Mouse (Mus musculus) midbrain, embryonic 16.5 days (tissue): ENCODE measurements around the gene Srgap1. TPM values are rescaled to one million over a fixed set of nuclear protein-coding genes. Genes with fewer than 3 reads are reported as not detected.

Experiments
- ATAC-seq: fragments of 200-750 bp; cut with Nextera tagmentation; 2 replicates; pipeline ENCODE4 v1.8.0; 2017; ENCODE audit warnings: moderate TSS enrichment
- H3K27ac ChIP-seq: fragments of 300-500 bp; sonication (generic); 2 replicates; pipeline ENCODE4 v1.5.1; 2014; ENCODE audit warnings: mild to moderate bottlenecking, low read length, mixed read lengths
- H3K27me3 ChIP-seq: fragments of 300-500 bp; sonication (generic); 2 replicates; pipeline ENCODE4 v1.6.1; 2014; ENCODE audit warnings: low read depth, low read length, mixed read lengths; ENCODE audit not compliant: control insufficient read depth, insufficient read depth
- H3K36me3 ChIP-seq: fragments of 300-500 bp; sonication (generic); 2 replicates; pipeline ENCODE4 v1.6.1; 2014; ENCODE audit warnings: mild to moderate bottlenecking, low read length, moderate library complexity, mixed read lengths; ENCODE audit not compliant: control insufficient read depth, insufficient read depth
- H3K4me1 ChIP-seq: fragments of 300-500 bp; sonication (generic); 2 replicates; pipeline ENCODE4 v1.6.1; 2014; ENCODE audit warnings: mild to moderate bottlenecking, low read length, mixed read lengths; ENCODE audit not compliant: control insufficient read depth, insufficient read depth
- H3K4me2 ChIP-seq: fragments of 300-500 bp; sonication (generic); 2 replicates; pipeline ENCODE4 v1.6.1; 2014; ENCODE audit warnings: mild to moderate bottlenecking, low read length, mixed read lengths
- H3K4me3 ChIP-seq: fragments of 300-500 bp; sonication (generic); 2 replicates; pipeline ENCODE4 v1.5.1; 2014; ENCODE audit warnings: low read depth, mild to moderate bottlenecking, low read length, moderate library complexity, mixed read lengths
- H3K9ac ChIP-seq: fragments of 300-500 bp; sonication (generic); 2 replicates; pipeline ENCODE4 v1.6.1; 2014; ENCODE audit warnings: low read depth, low read length, mixed read lengths
- H3K9me3 ChIP-seq: fragments of 300-500 bp; sonication (generic); replicated peaks from 2 replicates; pipeline ENCODE4 v1.6.1; 2014; ENCODE audit warnings: mild to moderate bottlenecking, low read length, mixed read lengths; ENCODE audit not compliant: control insufficient read depth, poor library complexity, severe bottlenecking
- WGBS: fragments of 180-500 bp; shearing (Covaris S2); extraction: QIAGEN DNeasy Blood & Tissue Kit; methylation state at CpG from one replicate; pipeline ENCODE4 v1.1.7; 2014; 5-methylcytosine and 5-hydroxymethylcytosine counted together
- polyA plus RNA-seq: library from polyadenylated mRNA; unstranded; fragments of >200 nt; fragmentation: Nextera tagmentation; extraction: Ambion mirVana; gene quantifications from 2 replicates; pipeline ENCODE4 v1.2.1, GENCODE M21; 2015

The Srgap1 gene
- polyA plus RNA-seq, 1 experiment from 2014 or later: 34.4 TPM

DNA sequence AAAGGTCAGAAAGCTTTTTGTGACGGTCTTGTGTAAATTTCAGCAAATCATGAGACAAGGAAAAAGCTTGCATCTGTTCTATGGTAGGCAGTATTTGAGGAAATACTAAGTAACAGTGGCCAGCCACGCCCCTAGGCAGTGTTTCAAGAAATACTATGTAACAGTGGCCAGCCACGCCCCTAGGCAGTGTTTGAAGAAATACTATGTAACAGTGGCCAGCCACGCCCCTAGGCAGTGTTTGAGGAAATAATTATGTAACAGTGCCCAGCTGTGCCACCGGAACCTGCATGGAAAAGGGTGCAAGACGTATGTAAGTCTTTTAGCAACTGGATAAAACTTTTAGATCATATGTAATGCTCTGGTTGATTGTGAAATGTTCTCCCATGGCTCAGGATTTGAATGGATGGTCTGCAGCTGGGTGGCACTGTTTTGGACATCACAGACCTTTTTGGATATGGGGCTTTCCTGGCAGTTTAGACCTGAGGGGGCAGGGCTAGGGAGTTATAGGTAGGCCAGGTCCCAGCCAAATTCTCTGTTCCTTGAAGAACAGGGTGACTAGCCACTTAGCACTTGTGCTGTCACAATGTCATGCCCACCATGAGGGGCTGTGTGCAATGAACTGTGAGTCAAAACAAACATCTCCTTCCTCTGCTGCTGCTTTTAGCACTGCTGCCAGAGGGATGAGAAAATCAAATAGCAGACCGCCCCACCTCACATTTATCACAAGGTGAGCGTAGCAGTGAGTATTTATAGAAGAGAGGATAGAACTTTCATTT is 250.9 kb downstream of the Srgap1 start:
- Histone ChIP-seq H3K9me3 (no peaks in the 10 kb centered on the region), H3K4me2 (no peak overlapping the region), H3K9ac (no peak overlapping the region), H3K4me1 (no peaks in the 10 kb centered on the region), H3K27me3 (no peaks in the 10 kb centered on the region), H3K36me3 (peaks cover 24% of the 10 kb centered on the region), H3K4me3 (no peak overlapping the region), H3K27ac (no peak overlapping the region)
- no peak for ATAC-seq
- WGBS: 79% methylated on average over 8 of the region's 8 CpGs

DNA sequence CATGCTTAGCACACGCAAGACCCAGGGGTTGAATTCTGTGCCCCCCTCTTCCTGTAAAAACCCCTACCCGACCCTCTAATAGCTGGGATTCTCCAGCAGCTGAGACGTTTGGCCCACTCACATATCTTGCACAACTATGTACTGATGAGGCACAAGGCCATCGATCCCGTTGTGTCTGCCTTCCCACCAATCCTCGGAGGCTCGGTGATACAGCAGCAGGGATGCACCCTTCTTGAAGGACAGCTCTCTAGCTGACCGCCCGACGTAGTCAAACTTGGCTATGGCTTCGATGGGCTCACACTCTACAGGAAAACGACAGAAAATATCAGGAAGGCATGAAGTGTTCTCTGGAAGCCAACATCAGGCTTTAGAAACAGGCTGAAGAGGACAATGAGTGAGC is 252.6 kb downstream of the Srgap1 start:
- Histone ChIP-seq H3K9me3 (no peaks in the 10 kb centered on the region), H3K27ac (no peak overlapping the region), H3K4me2 (no peak overlapping the region), H3K4me3 (no peak overlapping the region), H3K27me3 (no peaks in the 10 kb centered on the region), H3K4me1 (peaks cover 8% of the 10 kb centered on the region), H3K36me3 (peaks cover 16% of the 10 kb centered on the region), H3K9ac (no peak overlapping the region)
- 96% methylated on average over 12 of the region's 12 CpGs for WGBS
- ATAC-seq: no peak

DNA sequence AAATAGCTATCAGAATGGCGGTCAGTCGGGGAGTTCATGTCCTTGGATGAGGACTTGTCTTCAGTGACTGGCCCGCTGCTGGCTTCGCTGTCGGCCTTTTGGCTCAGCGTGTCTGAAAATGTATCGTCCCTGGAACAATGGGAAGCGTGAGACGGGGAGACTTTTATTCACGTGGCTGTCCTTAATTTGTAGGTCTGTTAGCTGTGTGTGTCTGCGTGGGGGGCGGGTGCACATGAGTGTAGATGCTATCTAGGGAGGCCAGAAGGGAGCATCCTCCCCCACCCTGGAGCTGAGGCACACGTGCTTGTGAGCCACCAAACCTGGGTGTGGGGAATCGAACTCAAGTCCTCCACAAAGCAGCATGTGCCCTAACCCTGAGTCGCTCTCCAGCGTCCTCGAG is 254.5 kb downstream of the Srgap1 start:
- ATAC-seq: no peak
- H3K9ac ChIP-seq: no peak overlapping the region
- 89% methylated on average over 17 of the region's 17 CpGs for WGBS
- no peak overlapping the region for H3K27ac ChIP-seq
- peaks cover 8% of the 10 kb centered on the region for H3K4me1 ChIP-seq
- H3K9me3 ChIP-seq: no peaks in the 10 kb centered on the region
- H3K4me3 ChIP-seq: no peak overlapping the region
- no peaks in the 10 kb centered on the region for H3K27me3 ChIP-seq
- H3K36me3 ChIP-seq: peaks cover 17% of the 10 kb centered on the region
- H3K4me2 ChIP-seq: no peak overlapping the region

DNA sequence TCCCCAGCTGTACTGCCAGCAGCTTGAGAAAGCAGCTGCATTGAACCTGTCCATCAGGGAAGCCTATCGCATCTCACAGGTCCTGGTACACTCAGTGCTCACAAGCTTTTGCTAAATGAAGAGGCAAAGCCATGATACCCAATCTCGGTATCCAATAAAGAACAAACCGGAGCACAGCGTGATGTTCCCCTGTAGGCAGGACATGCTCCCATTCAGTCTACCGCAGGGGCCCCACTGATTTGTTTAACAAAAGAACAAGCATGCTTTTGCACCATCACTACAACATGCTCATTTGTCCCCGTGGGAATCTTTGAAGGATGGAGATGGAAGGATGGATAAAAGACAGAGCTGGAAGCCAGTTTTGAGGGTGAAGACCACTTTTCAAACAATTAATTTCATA is 257.0 kb downstream of the Srgap1 start:
- peaks cover 8% of the 10 kb centered on the region for H3K4me1 ChIP-seq
- H3K27ac ChIP-seq: no peak overlapping the region
- no peak overlapping the region for H3K9ac ChIP-seq
- H3K36me3 ChIP-seq: peaks cover 17% of the 10 kb centered on the region
- ATAC-seq: no peak
- H3K27me3 ChIP-seq: no peaks in the 10 kb centered on the region
- H3K4me3 ChIP-seq: no peak overlapping the region
- WGBS: 11% methylated on average over 6 of the region's 6 CpGs
- H3K9me3 ChIP-seq: no peaks in the 10 kb centered on the region
- H3K4me2 ChIP-seq: no peak overlapping the region

DNA sequence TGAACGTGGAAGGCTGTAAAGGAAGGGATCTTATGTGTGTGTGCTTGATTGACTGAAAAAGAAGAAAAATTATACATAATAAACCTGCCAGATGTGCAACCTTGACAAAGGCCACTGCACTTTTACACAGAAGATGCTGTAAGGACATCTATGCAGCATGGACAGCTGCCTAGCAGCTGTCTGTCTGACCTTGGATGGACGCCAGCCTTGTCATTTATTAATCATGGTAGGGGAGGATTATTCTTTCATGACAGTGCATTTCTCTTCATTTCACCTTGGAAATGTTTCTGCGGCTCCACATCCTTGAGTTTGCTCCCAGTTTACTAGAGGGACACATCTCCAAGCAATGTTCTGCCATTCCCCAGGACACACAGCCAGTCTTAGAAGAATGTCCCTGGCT is 258.6 kb downstream of the Srgap1 start:
- no peak overlapping the region for H3K4me3 ChIP-seq
- peaks cover 8% of the 10 kb centered on the region for H3K4me1 ChIP-seq
- H3K36me3 ChIP-seq: peaks cover 29% of the 10 kb centered on the region
- no peak for ATAC-seq
- H3K9ac ChIP-seq: no peak overlapping the region
- 86% methylated on average over 3 of the region's 3 CpGs for WGBS
- no peak overlapping the region for H3K4me2 ChIP-seq
- no peak overlapping the region for H3K27ac ChIP-seq
- H3K27me3 ChIP-seq: no peaks in the 10 kb centered on the region
- H3K9me3 ChIP-seq: no peaks in the 10 kb centered on the region

DNA sequence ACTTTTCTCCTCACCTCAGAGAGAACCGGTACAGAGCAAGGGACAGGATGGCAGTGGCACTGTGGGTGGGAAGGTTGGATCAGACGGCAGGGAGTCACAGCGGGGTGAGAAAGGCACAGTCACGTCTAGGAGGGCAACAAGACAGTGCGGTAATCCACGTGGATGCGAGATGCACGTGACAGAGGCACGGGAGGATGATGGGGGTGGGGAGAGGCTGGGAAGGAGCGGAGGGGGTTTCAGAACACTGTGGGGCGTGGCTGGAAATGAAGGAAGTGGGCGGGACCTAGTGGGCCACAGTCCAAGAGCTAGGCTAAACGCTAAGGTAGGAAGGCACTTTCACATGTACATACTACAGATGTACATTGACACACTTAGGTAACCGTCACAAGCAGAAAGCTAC is 266.0 kb downstream of the Srgap1 start:
- H3K27me3 ChIP-seq: no peaks in the 10 kb centered on the region
- no peak overlapping the region for H3K4me3 ChIP-seq
- no peak overlapping the region for H3K9ac ChIP-seq
- WGBS: 47% methylated on average over 14 of the region's 14 CpGs
- no peak overlapping the region for H3K4me2 ChIP-seq
- H3K27ac ChIP-seq: no peak overlapping the region
- H3K4me1 ChIP-seq: no peaks in the 10 kb centered on the region
- H3K36me3 ChIP-seq: peaks cover 32% of the 10 kb centered on the region
- H3K9me3 ChIP-seq: no peaks in the 10 kb centered on the region
- ATAC-seq: 0 out of 2 replicates have a peak, but pooled peaks have one; percentile 38

DNA sequence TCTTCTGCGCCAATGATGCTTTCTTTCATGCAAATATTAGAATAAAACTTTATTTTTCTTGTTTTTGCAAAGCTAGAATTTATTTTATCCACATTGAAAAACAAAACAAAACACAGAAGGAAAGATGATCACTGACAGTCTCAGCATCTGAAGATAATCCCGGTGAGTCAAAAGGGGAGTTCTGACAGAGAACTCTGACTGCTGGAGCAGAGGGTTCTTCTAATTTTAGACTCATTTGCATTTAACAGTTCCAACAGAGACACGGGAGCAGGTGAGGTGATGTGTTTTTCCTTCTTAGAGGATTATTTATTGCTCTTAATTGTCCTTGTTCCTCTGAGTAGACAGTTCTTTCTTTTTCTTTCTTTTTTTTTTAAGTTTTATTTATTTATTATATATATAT is 271.1 kb downstream of the Srgap1 start:
- 50% methylated on average over 3 of the region's 3 CpGs for WGBS
- H3K4me1 ChIP-seq: no peaks in the 10 kb centered on the region; the same call in 1 of the 2 replicates
- no peak for ATAC-seq
- H3K4me2 ChIP-seq: no peak overlapping the region
- no peak overlapping the region for H3K4me3 ChIP-seq
- H3K27ac ChIP-seq: no peak overlapping the region
- no peaks in the 10 kb centered on the region for H3K36me3 ChIP-seq
- H3K27me3 ChIP-seq: no peaks in the 10 kb centered on the region
- H3K9ac ChIP-seq: no peak overlapping the region
- H3K9me3 ChIP-seq: no peaks in the 10 kb centered on the region

DNA sequence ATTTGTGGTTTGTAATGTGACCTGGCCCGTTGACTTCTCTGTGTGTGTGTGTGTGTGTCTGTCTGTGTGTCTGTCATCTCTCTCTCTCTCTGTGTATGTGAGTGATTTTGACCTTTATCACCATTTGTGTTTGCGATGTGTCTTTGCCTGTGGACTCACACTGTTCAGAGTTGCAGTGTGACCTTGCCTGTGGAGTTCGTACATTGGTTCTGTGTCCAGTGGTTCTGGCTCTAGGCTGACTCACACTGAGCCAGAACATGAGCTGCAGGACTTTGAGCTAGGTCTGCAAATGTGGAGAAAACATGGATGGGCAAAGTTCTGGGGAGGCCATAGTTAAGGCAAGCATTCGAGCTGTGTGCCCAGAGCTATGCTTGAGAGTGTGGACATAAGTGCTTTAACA is 273.3 kb downstream of the Srgap1 start:
- no peak overlapping the region for H3K4me2 ChIP-seq
- H3K27ac ChIP-seq: no peak overlapping the region
- H3K4me3 ChIP-seq: no peak overlapping the region
- WGBS: 85% methylated on average over 4 of the region's 4 CpGs
- no peaks in the 10 kb centered on the region for H3K9me3 ChIP-seq
- H3K4me1 ChIP-seq: no peaks in the 10 kb centered on the region; the same call in 1 of the 2 replicates
- no peak for ATAC-seq
- H3K9ac ChIP-seq: no peak overlapping the region
- H3K36me3 ChIP-seq: no peaks in the 10 kb centered on the region
- no peaks in the 10 kb centered on the region for H3K27me3 ChIP-seq

DNA sequence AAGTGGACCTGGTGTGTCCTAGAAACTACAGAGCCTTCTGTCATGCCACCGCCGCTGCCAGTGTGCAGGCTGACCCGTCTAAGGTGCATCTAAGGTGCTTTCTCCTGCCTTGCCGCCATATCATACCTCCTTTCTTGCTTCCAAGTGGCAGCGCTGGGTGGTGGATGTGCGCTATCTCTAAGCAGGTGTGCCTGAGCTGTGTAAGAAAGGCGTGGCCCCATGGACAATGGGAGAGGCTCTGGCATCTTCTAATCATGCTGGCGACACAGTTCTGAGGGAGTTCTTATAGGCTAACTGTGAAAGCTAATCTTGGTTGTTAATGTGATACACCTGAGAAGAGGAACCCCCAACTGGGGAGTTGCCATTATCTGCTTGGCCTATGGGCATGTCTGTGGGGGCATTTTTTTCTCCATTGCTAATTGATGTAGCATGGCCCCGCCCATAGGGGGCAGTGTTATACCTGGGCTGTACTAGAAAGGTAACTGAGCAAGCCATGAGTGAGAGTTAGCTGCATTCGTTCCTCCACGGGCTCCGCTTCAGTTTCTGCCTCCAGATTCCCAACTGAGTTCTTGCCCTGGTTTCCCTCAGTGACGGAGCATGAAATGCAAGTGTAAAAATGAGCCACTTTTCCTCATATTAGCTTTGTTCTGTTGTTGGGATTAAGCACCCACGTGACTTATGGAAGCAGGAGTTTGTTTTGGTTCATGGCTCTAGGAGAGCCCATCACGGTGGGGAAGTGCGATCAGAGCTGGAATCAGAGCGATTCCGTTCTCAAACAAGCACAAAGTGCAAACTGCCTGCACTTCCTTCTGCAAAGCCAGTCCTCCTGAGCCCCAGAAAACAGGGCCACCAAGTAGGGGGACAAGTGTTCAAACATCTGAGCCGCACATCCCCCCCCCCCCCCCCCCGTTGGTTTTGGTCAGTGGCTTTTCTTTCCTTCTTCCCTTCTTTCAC is 276.2 kb downstream of the Srgap1 start:
- H3K4me2 ChIP-seq: no peak overlapping the region; the same call in 1 of the 2 replicates
- no peaks in the 10 kb centered on the region for H3K9me3 ChIP-seq
- H3K27me3 ChIP-seq: no peaks in the 10 kb centered on the region
- H3K36me3 ChIP-seq: no peaks in the 10 kb centered on the region
- no peak overlapping the region for H3K4me3 ChIP-seq
- H3K9ac ChIP-seq: no peak overlapping the region
- no peak overlapping the region for H3K27ac ChIP-seq
- WGBS: 48% methylated on average over 20 of the region's 20 CpGs
- peaks cover 2% of the 10 kb centered on the region; the same call in 1 of the 2 replicates for H3K4me1 ChIP-seq
- no peak for ATAC-seq
